Mouse (Mus musculus) mammary gland, adult 2 months (tissue): ENCODE measurements around the gene Tgfb3. TPM values are rescaled to one million over a fixed set of nuclear protein-coding genes. Genes with fewer than 3 reads are reported as not detected.

Source experiments
- polyA plus RNA-seq: library from polyadenylated mRNA; depleted of rRNA; stranded (reverse); fragments of >200 nt; gene quantifications from 2 replicates; pipeline ENCODE4 v1.2.3, GENCODE M21; 2012; ENCODE audit warnings: low replicate concordance; rRNA removed

Tgfb3 gene
- polyA plus RNA-seq, result 29.1 and 30.1 TPM in 2 replicates

GRCm38 (mm10) chr12:86078553-86079201 is at the start of gene Tgfb3:
TSS of gene Tgfb3 (minus strand) at chr12:86079041.

DNA sequence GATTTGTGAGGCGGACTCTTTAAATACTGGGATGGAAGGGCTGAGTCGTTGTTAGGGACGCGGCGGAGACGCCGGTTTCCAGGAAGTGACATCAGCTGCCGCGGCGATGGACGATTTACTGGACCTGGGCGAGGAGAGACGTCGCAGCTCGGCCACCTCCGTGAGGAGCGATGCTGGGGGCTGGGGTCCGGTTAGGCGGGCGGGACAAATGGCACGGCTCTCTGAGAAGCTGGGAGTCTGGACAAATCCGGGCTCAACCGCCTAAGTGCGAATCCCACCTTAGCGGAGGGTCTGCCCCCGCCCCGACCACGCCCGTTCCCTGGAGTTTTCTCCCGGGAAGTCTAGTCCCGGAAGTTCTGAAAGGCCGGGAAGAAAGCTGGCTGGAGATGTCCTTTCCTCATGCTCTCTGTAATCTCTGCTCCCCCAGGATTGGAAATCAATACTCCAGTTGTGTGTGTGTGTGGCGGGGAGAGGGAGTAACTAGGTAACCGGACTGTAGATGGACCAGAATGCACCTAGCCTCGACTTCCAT is 3.7 kb upstream of the Tgfb3 start, which contains the start of gene Ift43:
Gene Ift43 (plus strand): TSS at position 61 of the 532 bp plus-strand sequence.

Other genes starting within 250 kb of the Tgfb3 start
- gene Ift43, start 3.5 kb upstream of the Tgfb3 start, polyA plus RNA-seq, result 14.1 and 25.0 TPM in 2 replicates
- 10.5 and 11.1 TPM in 2 replicates for gene Gpatch2l, start 162.8 kb upstream of the Tgfb3 start, polyA plus RNA-seq